Mouse (Mus musculus) kidney, postnatal 0 days (tissue): ENCODE measurements at regions not wholly inside any gene's neighbourhood (a gene's known extent, or its start where the extent isn't known, plus 50 kb on each side); places are given as distances from the start of the nearest gene placed in this dataset.

ENCODE experiments used
- ATAC-seq: fragments of 200-750 bp; cut with Nextera tagmentation; replicated peaks from 2 replicates; pipeline ENCODE4 v1.8.0; 2017; ENCODE audit warnings: low read depth, moderate number of reproducible peaks, moderate TSS enrichment, moderate library complexity; ENCODE audit not compliant: low FRiP score
- DNase-seq: peaks from one replicate; pipeline ENCODE4 v3.0.0-alpha.2; 2016; ENCODE audit warnings: low spot score
- H3K27ac ChIP-seq: fragments of 300-500 bp; sonication (generic); 2 replicates; pipeline ENCODE4 v1.5.1; 2014; ENCODE audit warnings: mild to moderate bottlenecking
- H3K27me3 ChIP-seq: fragments of 300-500 bp; sonication (generic); 2 replicates; pipeline ENCODE4 v1.6.1; 2014; ENCODE audit warnings: low read length, mixed read lengths; ENCODE audit not compliant: insufficient read depth
- H3K36me3 ChIP-seq: fragments of 300-500 bp; sonication (generic); 2 replicates; pipeline ENCODE4 v1.6.1; 2014; ENCODE audit warnings: low read length, mixed read lengths; ENCODE audit not compliant: insufficient read depth
- H3K4me1 ChIP-seq: fragments of 300-500 bp; sonication (generic); replicated peaks from 2 replicates; pipeline ENCODE4 v1.6.1; 2014; ENCODE audit warnings: antibody characterized with exemption, low read length, mixed read lengths; ENCODE audit not compliant: insufficient read depth
- H3K4me2 ChIP-seq: fragments of 300-500 bp; sonication (generic); 2 replicates; pipeline ENCODE4 v1.6.1; 2014; ENCODE audit warnings: mild to moderate bottlenecking, low read length, moderate library complexity, mixed read lengths
- H3K4me3 ChIP-seq: fragments of 300-500 bp; sonication (generic); replicated peaks from 2 replicates; pipeline ENCODE4 v1.5.1; 2014; ENCODE audit warnings: low read depth, low read length
- H3K9ac ChIP-seq: fragments of 300-500 bp; sonication (generic); 2 replicates; pipeline ENCODE4 v1.6.1; 2014; ENCODE audit warnings: low read depth, low read length
- H3K9me3 ChIP-seq: fragments of 300-500 bp; sonication (generic); replicated peaks from 2 replicates; pipeline ENCODE4 v1.6.1; 2016; ENCODE audit warnings: low read length, inconsistent platforms, mixed read lengths
- CTCF ChIP-seq: IDR thresholded peaks from 2 replicates; pipeline ENCODE4 v1.5.1; 2016; ENCODE audit warnings: antibody characterized with exemption, low read depth, mild to moderate bottlenecking, moderate library complexity
- WGBS: fragments of 180-500 bp; shearing (Covaris S2); extraction: QIAGEN DNeasy Blood & Tissue Kit; methylation state at CpG from one replicate; pipeline ENCODE4 v1.1.7; 2014; 5-methylcytosine and 5-hydroxymethylcytosine counted together

GRCm38 (mm10) chr13:116461757-116462156 is 152.3 kb upstream of the Isl1 start:
- Histone ChIP-seq H3K4me3 (no peak overlapping the region), H3K9ac (no peak overlapping the region), H3K9me3 (no peaks in the 10 kb centered on the region), H3K27me3 (no peaks in the 10 kb centered on the region), H3K27ac (no peak overlapping the region), H3K4me2 (no peak overlapping the region), H3K4me1 (no peaks in the 10 kb centered on the region), H3K36me3 (no peaks in the 10 kb centered on the region)
- no peak for TF ChIP-seq CTCF
- no peak for ATAC-seq
- 52% methylated on average over 6 of the region's 6 CpGs for WGBS
- no peak for DNase-seq

GRCm38 (mm10) chr13:116443165-116443955 is 133.9 kb upstream of the Isl1 start:
- Histone ChIP-seq H3K9ac (no peak overlapping the region), H3K4me2 (no peak overlapping the region), H3K4me3 (no peak overlapping the region), H3K4me1 (no peaks in the 10 kb centered on the region), H3K36me3 (no peaks in the 10 kb centered on the region), H3K9me3 (no peaks in the 10 kb centered on the region), H3K27ac (no peak overlapping the region), H3K27me3 (no peaks in the 10 kb centered on the region)
- TF ChIP-seq CTCF = no peak
- ATAC-seq = 0 out of 2 replicates have a peak, but pooled peaks have one; percentile 36
- WGBS = 41% methylated on average over 15 of the region's 15 CpGs
- peak; percentile 18 for DNase-seq

GRCm38 (mm10) chr13:116417768-116418167 is 108.3 kb upstream of the Isl1 start:
- Histone ChIP-seq H3K4me2 (no peak overlapping the region), H3K27me3 (no peaks in the 10 kb centered on the region), H3K36me3 (no peaks in the 10 kb centered on the region), H3K9me3 (no peaks in the 10 kb centered on the region), H3K27ac (no peak overlapping the region), H3K9ac (no peak overlapping the region), H3K4me1 (no peaks in the 10 kb centered on the region), H3K4me3 (no peak overlapping the region)
- WGBS = 87% methylated on average over 3 of the region's 3 CpGs
- DNase-seq (no peak), ATAC-seq (no peak)
- no peak for TF ChIP-seq CTCF

- TF ChIP-seq CTCF = no peak
- H3K36me3 ChIP-seq = no peaks in the 10 kb centered on the region
- no peak overlapping the region for H3K4me2 ChIP-seq
- 48% methylated on average over 7 of the region's 7 CpGs for WGBS
- H3K9me3 ChIP-seq = no peaks in the 10 kb centered on the region
- H3K4me3 ChIP-seq = no peak overlapping the region
- no peaks in the 10 kb centered on the region for H3K27me3 ChIP-seq
- ATAC-seq (no peak), DNase-seq (no peak)
- no peak overlapping the region for H3K27ac ChIP-seq
- H3K4me1 ChIP-seq = no peaks in the 10 kb centered on the region
- no peak overlapping the region for H3K9ac ChIP-seq
Measured at GRCm38 (mm10) chr13:116414473-116414872, 105.0 kb upstream of the Isl1 start.

GRCm38 (mm10) chr13:116410682-116411081 is 101.2 kb upstream of the Isl1 start:
- Histone ChIP-seq H3K9me3 (no peaks in the 10 kb centered on the region), H3K4me2 (no peak overlapping the region), H3K27me3 (no peaks in the 10 kb centered on the region), H3K9ac (no peak overlapping the region), H3K4me3 (no peak overlapping the region), H3K36me3 (no peaks in the 10 kb centered on the region), H3K27ac (no peak overlapping the region), H3K4me1 (no peaks in the 10 kb centered on the region)
- ATAC-seq = no peak
- WGBS = 71% methylated on average over 5 of the region's 5 CpGs
- no peak for TF ChIP-seq CTCF
- DNase-seq = no peak
